Mouse (Mus musculus): ENCODE measurements at regions not wholly inside any gene's neighbourhood (a gene's known extent, or its start where the extent isn't known, plus 50 kb on each side); places are given as distances from the start of the nearest gene placed in this dataset.

GRCm38 (mm10) chr5:64401737-64402136 lies 245.6 kb downstream of the Tbc1d1 start:
- DNase-seq (ENCODE audit: low spot score in 2 of 2), result no peak

DNA sequence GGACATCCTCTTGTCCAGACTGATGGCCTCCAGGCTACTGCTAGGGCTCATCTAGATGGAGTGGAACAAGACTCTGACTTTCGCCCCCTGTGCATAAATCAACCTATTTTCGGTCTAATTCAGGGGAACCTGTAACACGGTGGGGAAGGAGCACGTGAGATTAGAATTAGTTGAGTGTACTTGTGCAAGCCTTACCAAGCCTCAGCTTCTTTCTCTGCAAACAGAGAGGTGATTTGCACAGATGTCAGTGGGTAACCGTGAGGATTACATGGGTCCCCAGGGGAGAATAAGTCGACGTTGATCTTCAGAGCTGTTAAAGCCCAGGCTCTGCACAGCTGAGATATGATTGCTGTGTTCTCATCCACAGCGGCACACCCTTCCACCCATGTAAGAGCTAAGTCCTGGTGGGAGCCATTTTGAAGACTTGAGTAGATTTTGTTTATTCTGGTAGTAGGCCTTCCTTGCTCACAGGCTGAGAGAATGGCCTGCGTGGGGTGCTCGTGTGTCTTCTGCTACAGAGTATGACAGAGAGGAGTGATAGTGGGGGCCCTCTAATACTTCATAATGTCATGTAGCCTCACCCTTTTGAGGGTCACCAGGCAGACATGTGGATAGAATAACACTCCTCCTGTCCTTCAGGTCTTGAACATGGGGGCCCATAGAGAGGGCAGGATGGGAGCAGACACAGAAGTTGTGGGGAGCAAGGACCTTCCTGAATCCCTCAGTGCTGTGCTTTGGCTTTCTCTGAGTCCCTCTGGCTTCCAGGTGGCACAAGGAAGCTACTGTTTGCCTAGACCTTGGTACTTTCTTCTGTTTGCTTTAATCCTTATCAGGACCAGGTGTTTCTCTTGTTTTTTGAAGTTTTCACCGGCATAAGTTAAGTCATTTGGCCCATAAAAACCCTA lies 247.2 kb downstream of the Tbc1d1 start:
- DNase-seq (ENCODE audit: low spot score in 2 of 2), result no peak

DNA sequence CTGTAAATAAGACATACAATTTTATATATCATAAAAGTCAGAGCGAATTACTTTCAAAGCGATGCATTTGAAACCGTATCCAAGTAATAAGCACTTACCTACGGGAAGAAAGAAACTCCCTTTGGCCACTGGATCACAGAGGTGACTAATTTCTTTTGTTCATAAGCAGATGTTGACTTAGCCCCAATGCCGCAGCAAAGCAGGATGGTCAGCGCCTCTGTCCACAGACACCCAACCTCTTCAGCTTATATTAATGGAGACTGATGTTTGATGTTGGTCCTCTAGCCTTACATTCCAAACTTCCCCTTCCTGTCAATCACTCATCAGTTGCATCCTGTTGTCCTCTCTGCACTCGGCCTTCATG lies 247.9 kb downstream of the Tbc1d1 start:
- DNase-seq (ENCODE audit: low spot score in 2 of 2), result no peak

DNA sequence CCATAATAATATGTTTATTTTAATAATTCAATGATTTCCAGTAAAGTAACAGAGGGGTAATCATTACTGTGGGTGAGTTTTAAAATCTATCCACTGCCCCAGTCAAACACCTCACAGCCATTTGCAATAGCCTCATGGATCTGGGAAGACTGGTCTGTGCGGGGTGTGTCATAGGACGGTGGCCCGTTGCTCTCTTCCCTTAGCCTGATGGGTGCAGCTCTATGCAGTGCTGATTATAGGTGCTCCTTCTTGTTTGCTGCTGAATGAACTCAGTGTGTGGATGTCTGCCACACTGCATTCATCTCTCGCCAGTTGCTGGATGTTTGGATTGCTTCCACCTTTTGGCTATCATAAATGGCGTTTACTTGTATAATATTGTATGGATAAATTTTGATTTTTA lies 248.4 kb downstream of the Tbc1d1 start:
- no peak for DNase-seq (ENCODE audit: low spot score in 2 of 2)

DNA sequence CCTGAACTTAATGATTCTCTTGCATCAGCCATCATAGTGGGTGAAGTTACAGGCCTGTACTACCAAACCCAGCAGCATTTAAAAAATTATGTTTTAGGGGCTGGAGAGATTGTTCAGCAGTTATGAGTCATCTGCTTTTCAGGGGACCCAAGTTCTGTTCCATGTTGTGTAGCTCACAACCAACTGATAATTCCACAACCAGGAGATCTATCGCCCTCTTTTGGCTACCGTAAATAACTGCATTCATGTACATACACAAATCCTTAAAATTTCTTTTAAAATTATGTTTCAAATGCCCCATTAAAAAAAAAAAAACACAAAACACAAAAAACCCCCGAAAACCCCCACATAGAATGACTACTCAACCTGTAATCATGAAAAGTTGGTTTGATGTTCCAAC lies 252.8 kb downstream of the Tbc1d1 start:
- no peak for DNase-seq (ENCODE audit: low spot score in 2 of 2)

GRCm38 (mm10) chr5:64410621-64411020 lies 254.5 kb downstream of the Tbc1d1 start:
- no peak for DNase-seq (ENCODE audit: low spot score in 2 of 2)

DNA sequence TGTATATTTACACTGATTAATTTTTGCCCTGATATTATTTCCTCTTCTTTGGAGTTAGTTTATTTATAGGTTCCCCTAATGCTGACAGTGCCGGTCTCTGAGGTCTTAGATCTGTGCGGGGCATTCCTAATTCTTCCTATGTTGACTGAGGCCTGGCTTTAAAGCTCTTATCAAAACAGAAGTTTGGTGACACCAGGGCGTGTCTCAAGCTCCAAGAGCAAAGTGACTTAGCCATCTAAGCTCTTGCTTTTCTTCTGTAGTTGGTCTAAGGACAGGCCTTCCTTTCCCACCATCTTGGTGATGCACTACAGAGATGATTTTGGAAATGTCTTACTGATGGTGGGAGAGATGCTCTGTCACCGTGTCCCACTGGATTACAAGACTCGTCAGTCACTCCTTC lies 258.4 kb downstream of the Tbc1d1 start:
- DNase-seq (ENCODE audit: low spot score in 2 of 2), result no peak

GRCm38 (mm10) chr5:64419395-64419794 lies 263.3 kb downstream of the Tbc1d1 start:
- no peak for DNase-seq (ENCODE audit: low spot score in 2 of 2)

DNA sequence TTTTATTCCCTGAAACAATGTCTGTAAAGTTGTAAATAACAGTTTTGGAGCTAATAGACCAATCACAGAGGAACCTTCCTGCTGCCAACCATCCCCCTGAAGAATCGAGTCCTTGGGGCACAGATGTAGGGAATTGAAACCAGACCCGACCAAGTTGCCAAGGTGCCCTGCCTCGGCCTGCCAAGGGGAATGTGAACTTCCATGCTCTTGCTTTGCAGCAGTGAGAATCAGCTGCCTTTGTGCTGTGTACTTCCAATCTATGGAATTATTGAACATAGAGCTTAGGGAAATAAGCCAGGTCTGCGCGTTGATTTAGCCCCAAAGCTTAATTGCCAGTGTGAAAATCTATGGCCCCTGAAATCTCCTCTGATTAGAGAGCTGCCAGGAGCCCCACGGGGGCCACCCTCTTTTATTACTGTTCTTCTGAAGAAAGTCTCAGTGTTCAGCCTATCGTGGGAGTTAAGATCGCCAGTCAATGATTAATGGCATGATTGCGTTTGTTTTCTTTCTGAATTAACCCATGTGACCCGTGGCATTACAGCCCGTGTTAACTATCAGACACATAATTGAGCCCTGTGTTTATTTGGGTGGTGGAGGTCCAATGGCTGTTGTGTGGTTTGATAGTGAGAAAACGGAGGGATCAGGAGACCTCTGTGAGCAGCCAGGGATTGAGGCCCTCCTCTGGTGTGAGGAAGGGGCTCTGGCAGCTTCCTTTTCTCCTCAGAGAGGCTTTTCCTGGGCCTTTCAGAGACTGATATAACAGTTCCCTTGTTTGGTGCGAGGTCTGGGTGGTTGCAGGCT lies 266.9 kb downstream of the Tbc1d1 start:
- no peak for DNase-seq (ENCODE audit: low spot score in 2 of 2)

- DNase-seq (ENCODE audit: low spot score in 2 of 2), result no peak
Observed at GRCm38 (mm10) chr5:64428822-64429221, 272.7 kb downstream of the Tbc1d1 start.

DNA sequence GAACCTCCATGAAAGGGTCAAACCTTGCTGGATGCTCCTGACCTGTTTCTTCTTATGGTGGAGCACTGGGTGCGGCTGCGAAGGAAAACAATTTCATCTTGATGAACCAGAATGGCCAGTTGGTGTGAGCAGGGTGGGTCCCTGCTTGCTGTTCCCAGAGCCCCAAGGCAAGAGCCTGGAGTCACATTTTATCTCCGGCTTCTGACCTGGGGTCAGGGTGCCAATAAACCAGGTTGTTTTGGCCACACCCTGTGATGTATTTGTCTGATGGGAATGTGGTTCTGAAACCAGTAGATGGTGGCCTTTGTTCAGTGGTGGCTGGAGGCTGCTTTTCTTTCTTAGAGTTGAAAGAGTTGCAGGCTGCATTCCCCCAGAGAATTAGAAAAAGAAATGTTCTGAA lies 274.4 kb downstream of the Tbc1d1 start:
- DNase-seq (ENCODE audit: low spot score in 2 of 2), result no peak

GRCm38 (mm10) chr5:64431624-64432023 lies 275.5 kb downstream of the Tbc1d1 start:
- no peak for DNase-seq (ENCODE audit: low spot score in 2 of 2)

GRCm38 (mm10) chr5:64433786-64434185 lies 277.7 kb downstream of the Tbc1d1 start:
- no peak for DNase-seq (ENCODE audit: low spot score in 2 of 2)

DNA sequence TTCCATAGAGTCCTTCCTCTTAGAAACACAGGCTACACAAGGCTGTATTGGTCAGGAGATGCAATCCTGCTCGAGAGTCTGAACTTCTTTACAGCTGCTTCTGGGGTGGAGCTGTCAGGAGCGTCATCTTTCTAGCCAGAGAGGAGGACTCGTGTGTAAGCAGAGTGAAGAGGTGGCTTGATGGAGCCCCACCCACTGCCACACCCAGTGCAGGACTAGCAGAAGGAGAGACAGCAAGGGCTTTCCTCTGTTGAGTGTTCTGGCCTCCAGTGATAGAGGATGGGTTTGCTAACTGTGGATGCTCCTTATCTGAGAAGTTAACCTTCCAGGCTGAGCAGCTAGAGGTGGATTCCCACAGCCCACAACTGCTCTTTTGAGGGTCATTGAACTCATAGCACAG lies 279.4 kb downstream of the Tbc1d1 start:
- no peak for DNase-seq (ENCODE audit: low spot score in 2 of 2)

- DNase-seq (ENCODE audit: low spot score in 2 of 2), result no peak
Observed at GRCm38 (mm10) chr5:64435958-64436357, 279.9 kb downstream of the Tbc1d1 start.

GRCm38 (mm10) chr5:64437720-64438119 lies 281.6 kb downstream of the Tbc1d1 start:
- DNase-seq (ENCODE audit: low spot score in 2 of 2), result no peak

DNA sequence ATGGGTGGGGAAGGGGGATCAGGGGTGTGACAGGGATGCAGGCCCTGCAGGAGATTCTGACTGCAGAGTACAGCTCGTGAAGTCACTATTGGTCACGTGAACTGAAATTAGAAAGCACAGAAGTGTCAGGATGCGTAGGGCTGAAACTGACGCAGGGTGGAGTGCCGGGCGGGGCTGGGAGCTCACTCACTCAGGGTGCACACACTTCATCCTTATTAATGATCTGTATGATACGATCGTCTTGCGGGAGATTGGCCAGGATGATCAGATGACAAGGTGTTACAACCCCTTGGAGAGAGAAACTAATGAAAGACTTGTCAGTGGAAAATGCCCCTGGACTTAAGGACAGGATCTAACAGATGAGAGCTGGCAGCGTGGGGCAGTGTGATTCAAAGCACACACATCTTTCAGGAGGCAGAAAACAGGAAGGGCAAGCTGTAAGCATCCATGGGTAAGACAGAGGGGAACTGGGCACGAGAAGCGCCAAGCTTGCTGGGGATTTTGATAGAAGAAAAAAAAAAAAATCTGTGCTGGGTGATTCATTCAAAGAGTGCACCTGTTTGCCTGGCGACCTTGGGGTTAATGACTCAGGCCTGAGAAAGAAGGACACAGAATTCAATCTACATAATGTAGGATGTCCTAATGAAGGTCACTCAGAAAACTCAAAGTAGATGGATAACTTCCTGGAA lies 282.5 kb downstream of the Tbc1d1 start:
- no peak for DNase-seq (ENCODE audit: low spot score in 2 of 2)

DNA sequence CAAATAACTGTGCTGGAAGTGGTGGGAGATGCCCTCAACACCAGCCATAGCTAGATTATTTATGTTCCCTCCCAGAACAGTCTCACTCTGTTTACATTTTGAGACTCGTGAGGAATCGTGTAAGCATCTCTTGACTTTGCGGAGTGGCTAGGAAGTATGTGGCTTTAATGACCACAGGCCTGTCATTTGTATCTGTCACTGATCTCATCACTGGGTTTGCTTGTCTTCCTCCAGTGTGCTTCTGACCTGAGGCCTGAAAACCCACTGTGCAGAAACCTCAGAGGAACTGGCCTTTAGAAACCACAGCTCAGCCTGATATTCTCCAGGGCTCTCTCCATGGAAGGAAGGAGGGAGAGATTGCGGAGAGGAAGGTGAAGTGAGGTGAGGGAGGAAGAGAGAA lies 291.7 kb downstream of the Tbc1d1 start:
- no peak for DNase-seq (ENCODE audit: low spot score in 2 of 2)

- DNase-seq (ENCODE audit: low spot score in 2 of 2), result no peak
Observed at GRCm38 (mm10) chr5:64452668-64453334, 296.7 kb downstream of the Tbc1d1 start.

DNA sequence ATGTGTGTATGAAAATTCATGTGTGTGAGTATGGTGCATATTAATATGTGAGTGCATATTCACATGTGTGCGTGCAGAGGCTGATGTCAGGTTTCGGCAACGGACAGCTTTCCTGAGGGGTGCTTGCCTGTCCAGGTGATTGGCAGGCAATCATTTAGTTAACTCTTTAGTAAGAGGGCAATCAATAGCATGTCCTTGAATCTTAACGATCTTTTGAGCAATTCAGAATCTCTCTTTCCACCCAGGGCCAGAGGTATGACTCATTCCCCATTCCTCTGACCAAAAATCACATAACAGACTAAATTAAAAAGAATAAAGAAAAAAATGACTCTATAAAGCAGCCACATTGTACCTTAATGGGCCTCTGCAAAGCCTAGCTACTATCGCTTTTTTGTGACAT lies 303.7 kb downstream of the Tbc1d1 start:
- DNase-seq (ENCODE audit: low spot score in 2 of 2), result no peak

- DNase-seq (ENCODE audit: low spot score in 2 of 2), result no peak
Observed at GRCm38 (mm10) chr5:64460891-64461290, 304.8 kb downstream of the Tbc1d1 start.

GRCm38 (mm10) chr5:64461592-64461991 lies 305.5 kb downstream of the Tbc1d1 start:
- DNase-seq (ENCODE audit: low spot score in 2 of 2), result no peak

Measured in cerebellum, postnatal 4 days (tissue).